Mouse (Mus musculus): ENCODE data around the gene Slco4c1. TPM values are rescaled to one million over a fixed set of nuclear protein-coding genes. Genes with fewer than 3 reads are reported as not detected.

Slco4c1 gene
- polyA plus RNA-seq, 1 experiment from 2014 or later, result 0.72 TPM

GRCm38 (mm10) chr1:96801595-96801994, 70.4 kb downstream of the Slco4c1 start:
- no peaks in the 10 kb centered on the region for H3K9me3 ChIP-seq (ENCODE audit: control insufficient read depth, low read length)
- peak; percentile 74 for DNase-seq (ENCODE audit: low spot score)
- no peaks in the 10 kb centered on the region for H3K27me3 ChIP-seq (replicated peaks; ENCODE audit: control insufficient read depth, insufficient read depth, low read length)

DNA sequence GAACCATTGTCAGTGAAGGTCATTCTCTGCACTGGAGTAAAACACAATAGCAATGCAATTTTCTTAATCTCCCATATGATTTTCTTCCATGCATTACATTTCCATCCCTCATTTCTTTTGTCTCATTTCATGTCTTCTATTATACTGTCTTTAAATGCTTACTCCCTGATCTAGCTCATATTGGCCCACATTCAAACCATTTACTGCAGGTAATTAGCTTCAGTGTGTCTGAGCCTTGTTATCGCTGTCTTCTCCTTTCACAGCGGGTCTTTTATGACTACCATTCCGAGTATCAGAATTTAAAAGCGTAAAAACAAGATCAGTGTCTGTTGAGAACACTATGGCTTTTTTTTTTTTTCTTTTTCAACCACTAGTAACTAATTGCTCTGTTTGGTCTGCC, 77.3 kb downstream of the Slco4c1 start:
- Histone ChIP-seq H3K27ac (replicated peaks; ENCODE audit: low read depth, low read length) (no peak overlapping the region), H3K9ac (ENCODE audit: low read depth, low read length) (no peak overlapping the region), H3K9me3 (ENCODE audit: control insufficient read depth, low read length) (no peaks in the 10 kb centered on the region), H3K4me2 (ENCODE audit: low read depth, low read length) (no peak overlapping the region), H3K27me3 (replicated peaks; ENCODE audit: control insufficient read depth, insufficient read depth, low read length) (no peaks in the 10 kb centered on the region), H3K4me1 (ENCODE audit: control insufficient read depth, insufficient read depth, low read length) (no peaks in the 10 kb centered on the region), H3K4me3 (ENCODE audit: low read depth, low read length) (no peak overlapping the region), H3K36me3 (ENCODE audit: control insufficient read depth, insufficient read depth, low read length) (no peaks in the 10 kb centered on the region)
- ATAC-seq (ENCODE audit: low read depth), result no peak
- DNase-seq (ENCODE audit: low spot score), result no peak
- WGBS, result 83% methylated on average over 4 of the region's 4 CpGs

More at GRCm38 (mm10) chr1:96801595-96801994, 70.4 kb downstream of the Slco4c1 start:
- Histone ChIP-seq H3K4me3 (ENCODE audit: low read depth, low read length) (no peak overlapping the region), H3K4me2 (ENCODE audit: low read depth, low read length) (no peak overlapping the region), H3K9ac (ENCODE audit: low read depth, low read length) (no peak overlapping the region), H3K36me3 (ENCODE audit: control insufficient read depth, insufficient read depth, low read length) (no peaks in the 10 kb centered on the region), H3K27ac (replicated peaks; ENCODE audit: low read depth, low read length) (no peak overlapping the region), H3K4me1 (ENCODE audit: control insufficient read depth, insufficient read depth, low read length) (no peaks in the 10 kb centered on the region)
- no peak for ATAC-seq (ENCODE audit: low read depth)

DNA sequence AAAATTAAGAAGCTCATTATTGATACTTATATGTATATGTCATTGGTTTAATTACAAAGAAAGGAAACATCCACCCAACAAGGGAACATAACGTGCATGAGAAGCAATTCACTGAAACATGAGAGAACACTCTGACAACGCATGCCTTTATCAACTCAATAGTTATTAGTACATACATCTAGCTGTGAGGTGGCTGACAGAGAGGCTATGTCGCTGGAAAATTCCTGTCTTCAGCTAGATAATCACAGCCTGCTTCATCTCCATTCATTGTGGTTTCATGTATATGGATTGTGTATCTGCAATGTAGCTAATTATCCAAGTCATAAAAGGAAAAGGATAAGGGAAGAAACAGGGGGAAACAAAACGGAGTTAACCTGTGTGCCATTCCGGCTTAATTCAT, 77.7 kb downstream of the Slco4c1 start:
- H3K9me3 ChIP-seq (ENCODE audit: control insufficient read depth, low read length), result no peaks in the 10 kb centered on the region
- no peak for DNase-seq (ENCODE audit: low spot score)
- no peak for ATAC-seq (ENCODE audit: low read depth)
- H3K4me3 ChIP-seq (ENCODE audit: low read depth, low read length), result no peak overlapping the region
- no peak overlapping the region for H3K9ac ChIP-seq (ENCODE audit: low read depth, low read length)
- no peak overlapping the region for H3K4me2 ChIP-seq (ENCODE audit: low read depth, low read length)
- H3K36me3 ChIP-seq (ENCODE audit: control insufficient read depth, insufficient read depth, low read length), result no peaks in the 10 kb centered on the region
- no peak overlapping the region for H3K27ac ChIP-seq (replicated peaks; ENCODE audit: low read depth, low read length)
- no peaks in the 10 kb centered on the region for H3K4me1 ChIP-seq (ENCODE audit: control insufficient read depth, insufficient read depth, low read length)
- 86% methylated on average over 5 of the region's 5 CpGs for WGBS
- no peaks in the 10 kb centered on the region for H3K27me3 ChIP-seq (replicated peaks; ENCODE audit: control insufficient read depth, insufficient read depth, low read length)

- Histone ChIP-seq H3K9me3 (ENCODE audit: control insufficient read depth, low read length) (no peaks in the 10 kb centered on the region), H3K9ac (ENCODE audit: low read depth, low read length) (no peak overlapping the region), H3K27me3 (replicated peaks; ENCODE audit: control insufficient read depth, insufficient read depth, low read length) (no peaks in the 10 kb centered on the region), H3K36me3 (ENCODE audit: control insufficient read depth, insufficient read depth, low read length) (no peaks in the 10 kb centered on the region), H3K4me1 (ENCODE audit: control insufficient read depth, insufficient read depth, low read length) (no peaks in the 10 kb centered on the region), H3K4me3 (ENCODE audit: low read depth, low read length) (no peak overlapping the region), H3K4me2 (ENCODE audit: low read depth, low read length) (no peak overlapping the region), H3K27ac (replicated peaks; ENCODE audit: low read depth, low read length) (no peak overlapping the region)
- no peak for ATAC-seq (ENCODE audit: low read depth)
- 81% methylated on average over 1 of the region's 1 CpGs for WGBS
- no peak for DNase-seq (ENCODE audit: low spot score)
Observed at GRCm38 (mm10) chr1:96789268-96789667, 82.7 kb downstream of the Slco4c1 start.

- ATAC-seq (ENCODE audit: low read depth), result no peak
- WGBS, result 93% methylated on average over 4 of the region's 4 CpGs
Observed at GRCm38 (mm10) chr1:96774174-96774573, 97.8 kb downstream of the Slco4c1 start.

DNA sequence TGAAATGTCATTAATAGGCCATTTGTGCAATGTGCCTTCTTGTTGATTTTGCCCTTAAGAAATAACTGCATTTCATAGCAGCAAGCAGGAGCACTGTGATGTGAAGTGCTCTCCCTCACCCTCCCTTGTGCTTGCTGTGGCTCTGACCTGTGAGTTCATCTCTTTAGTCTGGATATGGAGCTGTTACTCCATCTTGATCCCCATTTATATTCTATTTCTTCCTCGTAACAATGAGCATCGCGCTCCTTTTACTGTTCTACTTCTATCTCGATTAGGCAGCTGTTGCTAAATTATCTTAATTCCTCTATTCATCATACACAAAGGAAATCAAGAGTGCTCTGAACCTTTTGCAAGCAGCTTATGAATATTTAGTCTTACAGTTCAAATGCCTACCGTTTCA, 98.3 kb downstream of the Slco4c1 start:
- no peak overlapping the region for H3K4me3 ChIP-seq (ENCODE audit: low read depth, low read length)
- no peak for ATAC-seq (ENCODE audit: low read depth)
- no peaks in the 10 kb centered on the region for H3K4me1 ChIP-seq (ENCODE audit: control insufficient read depth, insufficient read depth, low read length)
- H3K9ac ChIP-seq (ENCODE audit: low read depth, low read length), result no peak overlapping the region
- no peaks in the 10 kb centered on the region for H3K9me3 ChIP-seq (ENCODE audit: control insufficient read depth, low read length)
- H3K4me2 ChIP-seq (ENCODE audit: low read depth, low read length), result no peak overlapping the region
- no peaks in the 10 kb centered on the region for H3K36me3 ChIP-seq (ENCODE audit: control insufficient read depth, insufficient read depth, low read length)
- 85% methylated on average over 5 of the region's 5 CpGs for WGBS
- no peak overlapping the region for H3K27ac ChIP-seq (replicated peaks; ENCODE audit: low read depth, low read length)
- H3K27me3 ChIP-seq (replicated peaks; ENCODE audit: control insufficient read depth, insufficient read depth, low read length), result no peaks in the 10 kb centered on the region
- no peak for DNase-seq (ENCODE audit: low spot score)

More at GRCm38 (mm10) chr1:96774174-96774573, 97.8 kb downstream of the Slco4c1 start:
- H3K27ac ChIP-seq (replicated peaks; ENCODE audit: low read depth, low read length), result no peak overlapping the region
- H3K9ac ChIP-seq (ENCODE audit: low read depth, low read length), result no peak overlapping the region
- H3K27me3 ChIP-seq (replicated peaks; ENCODE audit: control insufficient read depth, insufficient read depth, low read length), result no peaks in the 10 kb centered on the region
- H3K4me2 ChIP-seq (ENCODE audit: low read depth, low read length), result no peak overlapping the region
- H3K9me3 ChIP-seq (ENCODE audit: control insufficient read depth, low read length), result no peaks in the 10 kb centered on the region
- no peak overlapping the region for H3K4me3 ChIP-seq (ENCODE audit: low read depth, low read length)
- no peak for DNase-seq (ENCODE audit: low spot score)
- no peaks in the 10 kb centered on the region for H3K36me3 ChIP-seq (ENCODE audit: control insufficient read depth, insufficient read depth, low read length)
- H3K4me1 ChIP-seq (ENCODE audit: control insufficient read depth, insufficient read depth, low read length), result no peaks in the 10 kb centered on the region

DNA sequence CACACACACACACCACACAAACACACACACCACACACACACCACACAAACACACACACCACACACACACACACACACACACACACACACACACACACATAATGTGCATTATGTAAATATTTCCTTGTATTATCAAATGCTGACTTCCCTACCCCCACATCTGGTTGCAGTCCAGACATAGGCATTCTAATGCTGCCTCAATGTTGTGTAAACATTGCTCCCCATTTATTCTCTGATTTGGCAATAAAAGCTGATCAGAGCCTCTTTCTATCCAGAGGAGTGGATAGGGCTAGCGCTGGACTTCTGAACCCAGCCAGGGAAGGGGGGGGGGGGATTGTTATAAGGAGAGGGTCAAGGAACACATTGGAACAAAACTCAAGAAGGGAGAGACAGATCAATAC, 101.7 kb downstream of the Slco4c1 start:
- Histone ChIP-seq H3K4me3 (ENCODE audit: low read depth, low read length) (no peak overlapping the region), H3K4me2 (ENCODE audit: low read depth, low read length) (no peak overlapping the region), H3K9ac (ENCODE audit: low read depth, low read length) (no peak overlapping the region), H3K36me3 (ENCODE audit: control insufficient read depth, insufficient read depth, low read length) (no peaks in the 10 kb centered on the region), H3K27me3 (replicated peaks; ENCODE audit: control insufficient read depth, insufficient read depth, low read length) (no peaks in the 10 kb centered on the region), H3K9me3 (ENCODE audit: control insufficient read depth, low read length) (no peaks in the 10 kb centered on the region), H3K4me1 (ENCODE audit: control insufficient read depth, insufficient read depth, low read length) (no peaks in the 10 kb centered on the region), H3K27ac (replicated peaks; ENCODE audit: low read depth, low read length) (no peak overlapping the region)
- 85% methylated on average over 1 of the region's 1 CpGs for WGBS
- DNase-seq (ENCODE audit: low spot score) (no peak), ATAC-seq (ENCODE audit: low read depth) (no peak)

DNA sequence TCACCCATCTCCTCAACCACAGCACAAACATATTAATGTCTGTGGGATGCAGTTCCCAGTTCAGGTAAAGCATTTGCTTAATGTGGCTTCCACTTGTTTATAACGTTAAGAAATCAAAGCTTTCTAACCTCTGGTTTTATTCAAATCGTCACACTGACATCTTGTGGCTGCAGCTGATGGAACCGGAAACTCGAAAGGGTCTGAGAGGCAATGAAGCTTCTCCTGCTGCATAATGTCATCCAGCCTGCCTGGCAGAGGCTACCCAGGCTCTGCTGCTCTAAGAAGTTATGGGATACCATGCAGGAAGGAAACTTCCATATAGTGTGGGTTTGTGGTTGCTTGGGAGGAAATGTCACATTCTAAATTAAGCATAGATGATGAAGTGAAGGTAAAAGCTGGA, 103.7 kb downstream of the Slco4c1 start:
- no peak overlapping the region for H3K27ac ChIP-seq (replicated peaks; ENCODE audit: low read depth, low read length)
- H3K4me1 ChIP-seq (ENCODE audit: control insufficient read depth, insufficient read depth, low read length), result no peaks in the 10 kb centered on the region
- no peaks in the 10 kb centered on the region for H3K27me3 ChIP-seq (replicated peaks; ENCODE audit: control insufficient read depth, insufficient read depth, low read length)
- WGBS, result 12% methylated on average over 4 of the region's 4 CpGs
- no peaks in the 10 kb centered on the region for H3K9me3 ChIP-seq (ENCODE audit: control insufficient read depth, low read length)
- no peak overlapping the region for H3K4me3 ChIP-seq (ENCODE audit: low read depth, low read length)
- DNase-seq (ENCODE audit: low spot score), result peak; percentile 56
- H3K4me2 ChIP-seq (ENCODE audit: low read depth, low read length), result no peak overlapping the region
- H3K36me3 ChIP-seq (ENCODE audit: control insufficient read depth, insufficient read depth, low read length), result no peaks in the 10 kb centered on the region
- no peak for ATAC-seq (ENCODE audit: low read depth)
- H3K9ac ChIP-seq (ENCODE audit: low read depth, low read length), result no peak overlapping the region

- H3K4me1 ChIP-seq (ENCODE audit: control insufficient read depth, insufficient read depth, low read length), result no peaks in the 10 kb centered on the region
- H3K4me2 ChIP-seq (ENCODE audit: low read depth, low read length), result no peak overlapping the region
- H3K27ac ChIP-seq (replicated peaks; ENCODE audit: low read depth, low read length), result no peak overlapping the region
- 22% methylated on average over 1 of the region's 1 CpGs for WGBS
- ATAC-seq (ENCODE audit: low read depth) (no peak), DNase-seq (ENCODE audit: low spot score) (no peak)
- no peaks in the 10 kb centered on the region for H3K36me3 ChIP-seq (ENCODE audit: control insufficient read depth, insufficient read depth, low read length)
- no peak overlapping the region for H3K9ac ChIP-seq (ENCODE audit: low read depth, low read length)
- no peaks in the 10 kb centered on the region for H3K9me3 ChIP-seq (ENCODE audit: control insufficient read depth, low read length)
- H3K4me3 ChIP-seq (ENCODE audit: low read depth, low read length), result no peak overlapping the region
- H3K27me3 ChIP-seq (replicated peaks; ENCODE audit: control insufficient read depth, insufficient read depth, low read length), result no peaks in the 10 kb centered on the region
Observed at GRCm38 (mm10) chr1:96766535-96766934, 105.4 kb downstream of the Slco4c1 start.
